Mouse (Mus musculus): ENCODE data around the gene Mb21d2. TPM values are rescaled to one million over a fixed set of nuclear protein-coding genes. Genes with fewer than 3 reads are reported as not detected.
A peak's percentile ranks its signal among the peaks of the same experiment; 100 is the strongest.

Gene Mb21d2
- polyA plus RNA-seq, 2 experiments, result 9.9 to 11.8 TPM

GRCm38 (mm10) chr16:28902620-28903565 is 26.6 kb downstream of the Mb21d2 start:
- WGBS, result 78% methylated on average over 14 of the region's 14 CpGs
- no peak for TF ChIP-seq POLR2A (IDR thresholded peaks at IDR 0.05; ENCODE audit: borderline replicate concordance, extremely low read depth, insufficient read depth, insufficient read length)
- DNase-seq (ENCODE audit: low spot score), result no peak

GRCm38 (mm10) chr16:28899161-28899540 is 30.3 kb downstream of the Mb21d2 start:
- H3K27me3 ChIP-seq (ENCODE audit: control insufficient read depth, insufficient read depth, low read length), result no peaks in the 10 kb centered on the region
- H3K27ac ChIP-seq (replicated peaks; ENCODE audit: low read depth, low read length), result no peak overlapping the region
- 60% methylated on average over 4 of the region's 4 CpGs for WGBS
- no peaks in the 10 kb centered on the region for H3K9me3 ChIP-seq (ENCODE audit: control insufficient read depth, low read length)
- no peaks in the 10 kb centered on the region for H3K36me3 ChIP-seq (ENCODE audit: control insufficient read depth, insufficient read depth, low read length)
- ATAC-seq (ENCODE audit: low FRiP score, low read depth) (no peak), DNase-seq (ENCODE audit: low spot score) (no peak)
- peaks cover 13% of the 10 kb centered on the region for H3K4me1 ChIP-seq (ENCODE audit: control insufficient read depth, insufficient read depth, low read length)
- no peak overlapping the region for H3K9ac ChIP-seq (ENCODE audit: low read depth, low read length, severe bottlenecking)
- TF ChIP-seq POLR2A (IDR thresholded peaks at IDR 0.05; ENCODE audit: borderline replicate concordance, extremely low read depth, insufficient read depth, insufficient read length), result no peak
- no peak overlapping the region for H3K4me2 ChIP-seq (replicated peaks; ENCODE audit: low read depth, low read length, severe bottlenecking)
- no peak overlapping the region for H3K4me3 ChIP-seq (replicated peaks; ENCODE audit: low read length)

More at GRCm38 (mm10) chr16:28902620-28903565, 26.6 kb downstream of the Mb21d2 start:
- ATAC-seq (ENCODE audit: low FRiP score, low read depth), result no peak
- Histone ChIP-seq H3K4me2 (replicated peaks; ENCODE audit: low read depth, low read length, severe bottlenecking) (no peak overlapping the region), H3K27ac (replicated peaks; ENCODE audit: low read depth, low read length) (no peak overlapping the region), H3K27me3 (ENCODE audit: control insufficient read depth, insufficient read depth, low read length) (no peaks in the 10 kb centered on the region), H3K4me1 (ENCODE audit: control insufficient read depth, insufficient read depth, low read length) (peaks cover 22% of the 10 kb centered on the region), H3K9ac (ENCODE audit: low read depth, low read length, severe bottlenecking) (no peak overlapping the region), H3K9me3 (ENCODE audit: control insufficient read depth, low read length) (no peaks in the 10 kb centered on the region), H3K36me3 (ENCODE audit: control insufficient read depth, insufficient read depth, low read length) (no peaks in the 10 kb centered on the region), H3K4me3 (replicated peaks; ENCODE audit: low read length) (no peak overlapping the region)

GRCm38 (mm10) chr16:28898509-28899160 is 30.8 kb downstream of the Mb21d2 start:
- no peak overlapping the region for H3K9ac ChIP-seq (ENCODE audit: low read depth, low read length, severe bottlenecking)
- H3K9me3 ChIP-seq (ENCODE audit: control insufficient read depth, low read length), result no peaks in the 10 kb centered on the region
- peak overlapping the region; percentile 11; the same call in 1 of the 2 replicates for H3K4me2 ChIP-seq (replicated peaks; ENCODE audit: low read depth, low read length, severe bottlenecking)
- H3K4me3 ChIP-seq (replicated peaks; ENCODE audit: low read length), result no peak overlapping the region
- TF ChIP-seq POLR2A (IDR thresholded peaks at IDR 0.05; ENCODE audit: borderline replicate concordance, extremely low read depth, insufficient read depth, insufficient read length), result no peak
- H3K27ac ChIP-seq (replicated peaks; ENCODE audit: low read depth, low read length), result no peak overlapping the region
- peak; percentile 34; the same call in 1 of the 2 replicates for ATAC-seq (ENCODE audit: low FRiP score, low read depth)
- H3K27me3 ChIP-seq (ENCODE audit: control insufficient read depth, insufficient read depth, low read length), result no peaks in the 10 kb centered on the region
- DNase-seq (ENCODE audit: low spot score), result no peak
- H3K4me1 ChIP-seq (ENCODE audit: control insufficient read depth, insufficient read depth, low read length), result peaks cover 13% of the 10 kb centered on the region
- no peaks in the 10 kb centered on the region for H3K36me3 ChIP-seq (ENCODE audit: control insufficient read depth, insufficient read depth, low read length)
- WGBS, result 14% methylated on average over 15 of the region's 15 CpGs

DNA sequence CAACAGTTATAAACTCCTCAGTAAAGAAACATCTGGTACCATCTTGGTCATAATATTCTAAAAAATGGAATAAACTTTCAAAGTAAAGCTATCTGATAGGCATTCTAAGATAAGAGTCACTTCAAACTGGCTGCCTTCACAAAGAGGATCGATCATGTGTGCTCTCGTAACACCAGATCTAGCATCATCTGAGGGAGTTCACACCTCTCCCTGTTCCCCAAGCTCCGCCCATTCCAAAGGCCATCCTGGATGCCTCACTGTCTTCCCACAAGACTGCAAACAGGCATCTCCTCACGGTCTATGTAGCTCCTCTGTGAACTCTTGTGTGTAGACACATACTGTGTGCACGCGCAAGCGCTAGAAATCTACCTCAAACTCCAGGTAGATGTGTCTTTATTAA is 32.9 kb downstream of the Mb21d2 start:
- H3K4me1 ChIP-seq (ENCODE audit: control insufficient read depth, insufficient read depth, low read length), result peaks cover 13% of the 10 kb centered on the region
- WGBS, result 93% methylated on average over 7 of the region's 7 CpGs
- H3K27me3 ChIP-seq (ENCODE audit: control insufficient read depth, insufficient read depth, low read length), result no peaks in the 10 kb centered on the region
- ATAC-seq (ENCODE audit: low FRiP score, low read depth) (no peak), DNase-seq (ENCODE audit: low spot score) (no peak)
- H3K9me3 ChIP-seq (ENCODE audit: control insufficient read depth, low read length), result no peaks in the 10 kb centered on the region
- no peak overlapping the region for H3K4me2 ChIP-seq (replicated peaks; ENCODE audit: low read depth, low read length, severe bottlenecking)
- TF ChIP-seq POLR2A (IDR thresholded peaks at IDR 0.05; ENCODE audit: borderline replicate concordance, extremely low read depth, insufficient read depth, insufficient read length), result no peak
- H3K4me3 ChIP-seq (replicated peaks; ENCODE audit: low read length), result no peak overlapping the region
- H3K36me3 ChIP-seq (ENCODE audit: control insufficient read depth, insufficient read depth, low read length), result no peaks in the 10 kb centered on the region
- no peak overlapping the region for H3K27ac ChIP-seq (replicated peaks; ENCODE audit: low read depth, low read length)
- H3K9ac ChIP-seq (ENCODE audit: low read depth, low read length, severe bottlenecking), result no peak overlapping the region

DNA sequence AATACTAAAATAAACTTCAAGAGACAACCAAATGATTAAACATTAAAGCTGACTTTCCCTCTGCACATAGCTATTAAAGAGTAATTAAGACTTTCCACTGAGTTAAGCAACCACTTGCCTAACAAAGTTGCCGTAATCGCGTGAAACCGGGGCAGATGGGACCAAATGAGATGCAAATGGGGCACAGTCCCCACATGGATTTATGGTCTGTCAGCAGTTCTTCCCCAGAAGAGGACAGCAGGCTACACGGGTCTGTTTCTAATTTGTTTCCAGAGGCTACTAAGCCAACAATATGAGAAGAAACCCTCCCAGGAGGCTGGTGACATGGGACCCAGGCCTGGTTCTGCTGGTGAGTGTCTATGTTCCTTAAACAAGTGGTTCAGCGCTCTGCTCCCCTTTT is 34.6 kb downstream of the Mb21d2 start:
- DNase-seq (ENCODE audit: low spot score) (no peak), ATAC-seq (ENCODE audit: low FRiP score, low read depth) (no peak)
- Histone ChIP-seq H3K36me3 (ENCODE audit: control insufficient read depth, insufficient read depth, low read length) (no peaks in the 10 kb centered on the region), H3K9me3 (ENCODE audit: control insufficient read depth, low read length) (peaks cover 2% of the 10 kb centered on the region; the same call in 1 of the 2 replicates), H3K9ac (ENCODE audit: low read depth, low read length, severe bottlenecking) (no peak overlapping the region), H3K27ac (replicated peaks; ENCODE audit: low read depth, low read length) (no peak overlapping the region), H3K4me3 (replicated peaks; ENCODE audit: low read length) (no peak overlapping the region), H3K27me3 (ENCODE audit: control insufficient read depth, insufficient read depth, low read length) (no peaks in the 10 kb centered on the region), H3K4me2 (replicated peaks; ENCODE audit: low read depth, low read length, severe bottlenecking) (no peak overlapping the region), H3K4me1 (ENCODE audit: control insufficient read depth, insufficient read depth, low read length) (peaks cover 13% of the 10 kb centered on the region)
- TF ChIP-seq POLR2A (IDR thresholded peaks at IDR 0.05; ENCODE audit: borderline replicate concordance, extremely low read depth, insufficient read depth, insufficient read length), result no peak
- 24% methylated on average over 6 of the region's 6 CpGs for WGBS
